Mouse (Mus musculus) cerebellum, adult 8-10 months (tissue): Measurements from ENCODE around the gene Tspan18.

ENCODE experiments used
- DNase-seq: peaks from one replicate; pipeline ENCODE4 v3.0.0; 2022

The Tspan18 gene

GRCm38 (mm10) chr2:93335996-93336395 lies 1.7 kb upstream of the Tspan18 start:
- DNase-seq, result no peak

GRCm38 (mm10) chr2:93333241-93333816 lies 976 bp downstream of the Tspan18 start:
- DNase-seq, result peak; percentile 90

- no peak for DNase-seq
These were observed 2.0 kb downstream of the Tspan18 start for GRCm38 (mm10) chr2:93332277-93332676.

GRCm38 (mm10) chr2:93331121-93331520 lies 3.2 kb downstream of the Tspan18 start:
- DNase-seq, result peak; percentile 17

GRCm38 (mm10) chr2:93329120-93329519 lies 5.2 kb downstream of the Tspan18 start:
- DNase-seq, result peak; percentile 14

- DNase-seq, result peak; percentile 59
These were observed 6.3 kb downstream of the Tspan18 start for GRCm38 (mm10) chr2:93327915-93328555.

GRCm38 (mm10) chr2:93324681-93325080 lies 9.6 kb downstream of the Tspan18 start:
- DNase-seq, result no peak

- no peak for DNase-seq
These were observed 12.4 kb downstream of the Tspan18 start for GRCm38 (mm10) chr2:93321946-93322345.

- no peak for DNase-seq
These were observed 14.0 kb downstream of the Tspan18 start for GRCm38 (mm10) chr2:93320267-93320666.

GRCm38 (mm10) chr2:93319598-93319997 lies 14.7 kb downstream of the Tspan18 start:
- DNase-seq, result no peak

- DNase-seq, result no peak
These were observed 15.4 kb downstream of the Tspan18 start for GRCm38 (mm10) chr2:93318781-93319349.

- no peak for DNase-seq
These were observed 20.3 kb downstream of the Tspan18 start for GRCm38 (mm10) chr2:93313768-93314632.

GRCm38 (mm10) chr2:93312458-93312857 lies 21.8 kb downstream of the Tspan18 start:
- no peak for DNase-seq

GRCm38 (mm10) chr2:93309724-93310413 lies 24.4 kb downstream of the Tspan18 start:
- DNase-seq, result no peak

GRCm38 (mm10) chr2:93306898-93307297 lies 27.4 kb downstream of the Tspan18 start:
- DNase-seq, result no peak

GRCm38 (mm10) chr2:93304273-93304634 lies 30.1 kb downstream of the Tspan18 start:
- no peak for DNase-seq

- DNase-seq, result no peak
These were observed 30.6 kb downstream of the Tspan18 start for GRCm38 (mm10) chr2:93303585-93304272.

- no peak for DNase-seq
These were observed 31.1 kb downstream of the Tspan18 start for GRCm38 (mm10) chr2:93303260-93303584.

- DNase-seq, result peak; percentile 68
These were observed 36.6 kb downstream of the Tspan18 start for GRCm38 (mm10) chr2:93297656-93298055.

GRCm38 (mm10) chr2:93291186-93291926 lies 42.9 kb downstream of the Tspan18 start:
- no peak for DNase-seq

GRCm38 (mm10) chr2:93290345-93291118 lies 43.8 kb downstream of the Tspan18 start:
- DNase-seq, result no peak
